Mouse (Mus musculus) liver, postnatal 0 days (tissue): ENCODE data around the gene Adgrg7.

Experiments used
- CTCF ChIP-seq: sonication (generic); IDR thresholded peaks from 2 replicates; pipeline ENCODE4 v1.5.1; 2016; ENCODE audit warnings: antibody characterized with exemption, low read depth
- EP300 ChIP-seq: IDR thresholded peaks from 2 replicates; pipeline ENCODE4 v1.6.1; 2016; ENCODE audit warnings: antibody characterized with exemption, low read depth, mild to moderate bottlenecking

DNA sequence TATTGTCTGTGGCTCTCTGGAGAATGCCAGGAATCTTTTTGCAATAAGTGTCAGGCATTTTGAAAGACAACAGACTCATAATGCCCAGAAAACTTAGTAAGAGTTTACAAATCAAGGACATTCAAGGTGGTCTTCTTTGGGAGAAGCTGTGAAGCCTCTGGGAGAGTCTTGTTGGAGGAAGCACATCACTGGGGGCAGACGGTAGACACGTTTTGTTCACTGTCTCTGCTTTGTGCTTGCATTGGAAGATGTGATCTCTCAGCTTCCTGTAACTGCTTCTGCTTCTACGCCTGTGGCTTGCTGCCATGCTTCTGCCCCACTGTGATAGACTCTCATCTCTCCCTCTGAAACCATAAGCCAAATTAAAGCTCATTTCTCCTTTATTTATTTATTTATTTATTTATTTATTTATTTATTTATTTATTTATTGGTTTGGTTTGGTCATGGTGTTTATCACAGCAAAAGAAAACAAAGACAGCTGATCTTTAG is 3.9 kb upstream of the Adgrg7 start:
- TF ChIP-seq CTCF (no peak), EP300 (no peak)
